Mouse (Mus musculus): ENCODE measurements around the gene Gm11444.

- no peak for TF ChIP-seq POLR2A (IDR thresholded peaks at IDR 0.05; ENCODE audit: insufficient read depth, low read length)
- no peak for TF ChIP-seq CTCF (IDR thresholded peaks at IDR 0.05; ENCODE audit: low read depth, low read length)
Observed at GRCm38 (mm10) chr11:85840803-85841145, 9.4 kb downstream of the Gm11444 start.

Measured in ES-Bruce4 (cell line).